Mouse (Mus musculus) hindbrain, embryonic 15.5 days (tissue): Measurements from ENCODE around the gene Stradb. TPM values are rescaled to one million over a fixed set of nuclear protein-coding genes. Genes with fewer than 3 reads are reported as not detected.
A peak's percentile ranks its signal among the peaks of the same experiment; 100 is the strongest.

Experiments
- ATAC-seq: fragments of 200-750 bp; cut with Nextera tagmentation; 2 replicates; pipeline ENCODE4 v1.8.0; 2017; ENCODE audit warnings: low read depth, moderate number of reproducible peaks, moderate TSS enrichment; ENCODE audit not compliant: low FRiP score
- H3K27ac ChIP-seq: fragments of 300-500 bp; sonication (generic); replicated peaks from 2 replicates; pipeline ENCODE4 v1.5.1; 2015; ENCODE audit warnings: mild to moderate bottlenecking, inconsistent platforms
- H3K27me3 ChIP-seq: fragments of 300-500 bp; sonication (generic); 2 replicates; pipeline ENCODE4 v1.6.1; 2015; ENCODE audit warnings: control low read depth, inconsistent platforms
- H3K36me3 ChIP-seq: fragments of 300-500 bp; sonication (generic); 2 replicates; pipeline ENCODE4 v1.6.1; 2015; ENCODE audit warnings: control low read depth, inconsistent platforms
- H3K4me1 ChIP-seq: fragments of 300-500 bp; sonication (generic); replicated peaks from 2 replicates; pipeline ENCODE4 v1.6.1; 2015; ENCODE audit warnings: control low read depth, inconsistent platforms
- H3K4me2 ChIP-seq: fragments of 300-500 bp; sonication (generic); 2 replicates; pipeline ENCODE4 v1.6.1; 2015; ENCODE audit warnings: moderate library complexity, mild to moderate bottlenecking, inconsistent platforms
- H3K4me3 ChIP-seq: fragments of 300-500 bp; sonication (generic); 2 replicates; pipeline ENCODE4 v1.5.1; 2015; ENCODE audit warnings: mild to moderate bottlenecking, inconsistent platforms
- H3K9ac ChIP-seq: fragments of 300-500 bp; sonication (generic); 2 replicates; pipeline ENCODE4 v1.6.1; 2015; ENCODE audit warnings: inconsistent platforms
- H3K9me3 ChIP-seq: fragments of 300-500 bp; sonication (generic); 2 replicates; pipeline ENCODE4 v1.6.1; 2016; ENCODE audit warnings: control low read depth, inconsistent platforms
- WGBS: fragments of 180-500 bp; shearing (Covaris S2); methylation state at CpG from one replicate; pipeline ENCODE4 v1.1.7; 2015; 5-methylcytosine and 5-hydroxymethylcytosine counted together
- polyA plus RNA-seq: library from polyadenylated mRNA; unstranded; fragments of >200 nt; fragmentation: Nextera tagmentation; extraction: Ambion mirVana; gene quantifications from 2 replicates; pipeline ENCODE4 v1.2.1, GENCODE M21; 2015

Stradb gene
- 99.3 and 114 TPM in 2 replicates for polyA plus RNA-seq

DNA sequence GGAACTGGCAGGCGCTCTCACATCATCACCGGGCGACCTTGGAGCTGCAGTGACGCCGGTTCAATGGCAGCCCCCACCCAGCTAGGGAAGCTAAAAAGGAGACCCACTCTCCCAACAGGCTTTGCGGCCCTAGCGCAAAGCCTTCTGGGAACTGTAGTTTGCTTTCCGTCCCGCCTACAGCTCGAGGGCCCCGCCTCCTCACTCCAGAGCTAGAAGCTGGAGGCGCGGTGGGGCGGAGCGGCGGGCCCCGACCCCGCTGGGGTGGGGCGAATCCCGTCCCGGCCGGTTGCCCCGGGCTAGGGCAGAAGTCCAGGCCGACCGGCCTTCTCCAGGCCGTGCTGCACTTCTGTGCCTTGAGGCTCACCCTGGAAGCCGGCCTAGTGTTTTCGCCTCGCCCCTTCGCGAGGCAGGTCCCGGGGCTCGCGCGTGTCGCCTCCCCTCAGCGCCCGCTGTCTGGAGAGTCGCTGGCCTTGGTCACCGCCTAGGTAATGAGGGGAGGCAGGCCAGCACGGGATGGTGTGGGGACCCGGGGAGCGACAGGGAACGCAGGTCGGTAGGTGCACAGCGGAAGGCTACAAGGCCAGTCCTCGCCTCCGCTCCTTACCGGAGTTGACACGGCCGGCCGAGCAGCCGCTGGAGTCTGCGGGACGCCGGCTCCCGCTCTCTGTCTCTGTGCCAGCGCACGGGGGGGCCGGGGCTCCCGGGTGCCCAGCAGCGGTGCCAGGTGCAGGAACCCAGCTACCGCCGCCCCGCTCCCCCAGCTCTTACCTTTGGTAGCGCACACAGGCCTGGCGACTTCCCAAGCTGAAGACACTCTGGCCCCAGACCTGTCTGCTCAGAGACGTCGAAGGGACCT, at the start of gene Stradb, which contains the start of gene Trak2:
Gene Stradb (plus strand): TSS at position 157 of the 856 bp plus-strand sequence.
Gene Trak2 (minus strand): TSS at position 65 of the 856 bp plus-strand sequence.
- H3K9ac ChIP-seq = peak within 1 kb of the TSS; percentile 79
- H3K27ac ChIP-seq = peak within 1 kb of the TSS; percentile 91
- no peaks in the 10 kb centered on the region for H3K9me3 ChIP-seq
- ATAC-seq = peak; percentile 97
- WGBS = under 1% methylated on average over 68 of the region's 69 CpGs
- peaks cover 43% of the 10 kb centered on the region for H3K4me1 ChIP-seq
- peak within 1 kb of the TSS; percentile 57 for H3K4me3 ChIP-seq
- no peaks in the 10 kb centered on the region for H3K27me3 ChIP-seq
- H3K4me2 ChIP-seq = peak within 1 kb of the TSS; percentile 60
- H3K36me3 ChIP-seq = 0 out of 2 replicates have a peak, but pooled peaks cover 5% of the 10 kb centered on the region

- Histone ChIP-seq H3K4me2 (no peak overlapping the region), H3K27me3 (no peaks in the 10 kb centered on the region), H3K36me3 (peaks cover 22% of the 10 kb centered on the region), H3K9ac (no peak overlapping the region), H3K9me3 (no peaks in the 10 kb centered on the region), H3K4me3 (no peak overlapping the region), H3K4me1 (no peaks in the 10 kb centered on the region), H3K27ac (no peak overlapping the region)
- no peak for ATAC-seq
- 98% methylated on average over 5 of the region's 5 CpGs for WGBS
Observed at GRCm38 (mm10) chr1:58926664-58927063, 46.7 kb upstream of the Stradb start.

DNA sequence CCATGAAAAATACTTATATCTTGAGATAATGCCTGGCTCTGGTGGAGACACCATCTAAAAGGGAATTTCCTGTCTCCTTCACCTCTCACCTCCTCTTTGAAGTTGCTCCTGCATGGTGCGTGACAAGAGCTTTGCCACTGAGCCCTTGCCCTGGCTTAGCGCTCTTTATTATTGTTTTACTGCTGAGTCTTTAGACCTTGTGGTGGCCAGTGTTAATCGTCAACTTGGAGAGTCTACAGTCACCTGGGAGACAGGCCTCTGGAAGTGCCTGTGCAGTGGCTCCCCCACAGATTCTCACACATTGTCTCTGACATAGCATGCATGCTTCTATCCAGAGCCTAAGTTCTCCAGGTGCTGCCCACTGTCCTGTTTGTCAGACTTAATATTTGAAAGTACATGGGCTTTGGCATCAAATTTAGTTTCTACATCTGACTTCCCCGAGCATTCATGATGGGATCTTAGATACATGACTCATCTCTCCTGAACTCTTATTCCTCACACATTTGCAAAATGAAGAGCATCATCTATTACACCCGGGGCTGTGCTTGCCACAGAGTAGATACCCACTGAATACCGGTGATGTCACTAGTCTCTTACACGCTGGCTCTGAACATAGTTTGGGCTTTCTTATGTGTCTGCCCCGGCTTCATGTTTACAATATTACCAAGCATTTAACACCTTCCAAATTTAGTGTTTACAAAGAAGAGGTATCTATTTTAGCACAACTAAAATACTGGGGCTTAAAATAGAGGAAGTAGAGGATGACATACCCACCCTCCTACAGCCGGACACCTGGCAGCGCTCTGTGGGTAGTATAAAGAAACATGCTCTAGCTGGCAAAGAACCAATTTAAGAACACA, 36.3 kb upstream of the Stradb start:
- 93% methylated on average over 10 of the region's 10 CpGs for WGBS
- H3K4me1 ChIP-seq = no peaks in the 10 kb centered on the region
- H3K36me3 ChIP-seq = peaks cover 14% of the 10 kb centered on the region
- no peaks in the 10 kb centered on the region for H3K27me3 ChIP-seq
- 0 out of 2 replicates have a peak, but pooled peaks cover 3% of the 10 kb centered on the region for H3K9me3 ChIP-seq
- H3K9ac ChIP-seq = no peak overlapping the region
- no peak overlapping the region for H3K4me2 ChIP-seq
- ATAC-seq = no peak
- no peak overlapping the region for H3K4me3 ChIP-seq
- H3K27ac ChIP-seq = no peak overlapping the region

GRCm38 (mm10) chr1:58937606-58938099, 35.7 kb upstream of the Stradb start:
- WGBS = 90% methylated on average over 9 of the region's 9 CpGs

GRCm38 (mm10) chr1:58945523-58945922, 27.8 kb upstream of the Stradb start:
- H3K4me2 ChIP-seq = no peak overlapping the region
- H3K9ac ChIP-seq = no peak overlapping the region
- H3K27me3 ChIP-seq = no peaks in the 10 kb centered on the region
- no peak overlapping the region for H3K4me3 ChIP-seq
- ATAC-seq = no peak
- WGBS = 98% methylated on average over 2 of the region's 2 CpGs
- no peaks in the 10 kb centered on the region for H3K9me3 ChIP-seq
- peaks cover 24% of the 10 kb centered on the region for H3K36me3 ChIP-seq
- H3K27ac ChIP-seq = no peak overlapping the region
- no peaks in the 10 kb centered on the region for H3K4me1 ChIP-seq

More at GRCm38 (mm10) chr1:58937606-58938099, 35.7 kb upstream of the Stradb start:
- H3K4me2 ChIP-seq = no peak overlapping the region
- ATAC-seq = no peak
- H3K27ac ChIP-seq = no peak overlapping the region
- no peaks in the 10 kb centered on the region for H3K4me1 ChIP-seq
- 0 out of 2 replicates have a peak, but pooled peaks cover 3% of the 10 kb centered on the region for H3K9me3 ChIP-seq
- no peak overlapping the region for H3K9ac ChIP-seq
- H3K27me3 ChIP-seq = no peaks in the 10 kb centered on the region
- no peak overlapping the region for H3K4me3 ChIP-seq
- peaks cover 14% of the 10 kb centered on the region for H3K36me3 ChIP-seq

DNA sequence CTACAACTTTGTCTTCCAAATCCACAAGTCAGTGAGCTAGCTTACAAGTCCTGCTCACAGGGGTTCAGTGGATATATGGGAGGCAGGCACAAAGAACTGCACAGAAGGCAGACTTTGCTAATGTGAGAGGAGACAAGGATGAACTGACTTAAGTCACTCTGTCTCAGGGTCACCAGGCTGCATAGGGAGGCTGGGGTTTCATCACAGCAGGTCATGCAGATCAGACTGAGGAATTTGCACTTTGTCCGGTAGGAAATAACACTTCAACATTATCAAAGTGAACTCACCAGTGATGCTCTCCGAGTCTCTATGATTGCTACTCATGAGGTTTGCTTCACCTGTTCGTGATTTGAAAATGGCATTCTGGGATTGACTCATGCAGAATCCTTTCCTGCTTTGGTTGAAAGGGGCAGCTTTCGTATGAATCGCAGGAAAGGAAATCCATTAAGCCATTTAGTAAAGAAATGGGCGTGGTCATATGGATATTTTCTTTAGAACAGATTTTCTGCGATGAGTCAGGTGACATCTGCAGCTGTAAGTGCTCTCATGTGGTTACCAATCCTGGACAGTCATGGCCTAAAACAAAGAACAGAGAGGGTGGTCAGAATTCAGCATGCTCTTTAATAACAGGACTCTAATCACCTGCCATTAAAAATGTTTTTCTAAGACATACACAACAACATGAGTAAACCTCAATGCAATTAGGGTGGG, 27.2 kb upstream of the Stradb start:
- 93% methylated on average over 7 of the region's 7 CpGs for WGBS
- peaks cover 22% of the 10 kb centered on the region for H3K36me3 ChIP-seq
- no peak overlapping the region for H3K4me3 ChIP-seq
- H3K4me2 ChIP-seq = no peak overlapping the region
- H3K27me3 ChIP-seq = no peaks in the 10 kb centered on the region
- no peak overlapping the region for H3K27ac ChIP-seq
- H3K9me3 ChIP-seq = no peaks in the 10 kb centered on the region
- ATAC-seq = no peak
- no peaks in the 10 kb centered on the region for H3K4me1 ChIP-seq
- H3K9ac ChIP-seq = no peak overlapping the region

- no peaks in the 10 kb centered on the region for H3K4me1 ChIP-seq
- H3K4me2 ChIP-seq = no peak overlapping the region
- H3K9me3 ChIP-seq = no peaks in the 10 kb centered on the region
- H3K4me3 ChIP-seq = no peak overlapping the region
- peaks cover 22% of the 10 kb centered on the region for H3K36me3 ChIP-seq
- H3K9ac ChIP-seq = no peak overlapping the region
- 93% methylated on average over 9 of the region's 9 CpGs for WGBS
- H3K27ac ChIP-seq = no peak overlapping the region
- no peak for ATAC-seq
- H3K27me3 ChIP-seq = no peaks in the 10 kb centered on the region
Observed at GRCm38 (mm10) chr1:58946718-58947117, 26.6 kb upstream of the Stradb start.

GRCm38 (mm10) chr1:58949561-58950106, 23.7 kb upstream of the Stradb start:
- no peak for ATAC-seq
- H3K9me3 ChIP-seq = no peaks in the 10 kb centered on the region
- no peaks in the 10 kb centered on the region for H3K27me3 ChIP-seq
- no peak overlapping the region for H3K4me3 ChIP-seq
- H3K27ac ChIP-seq = no peak overlapping the region
- H3K36me3 ChIP-seq = peaks cover 18% of the 10 kb centered on the region
- no peak overlapping the region for H3K9ac ChIP-seq
- WGBS = 85% methylated on average over 6 of the region's 6 CpGs
- H3K4me2 ChIP-seq = no peak overlapping the region
- no peaks in the 10 kb centered on the region for H3K4me1 ChIP-seq

- 44% methylated on average over 8 of the region's 8 CpGs for WGBS
- ATAC-seq = no peak
Observed at GRCm38 (mm10) chr1:58950899-58951648, 22.2 kb upstream of the Stradb start.

DNA sequence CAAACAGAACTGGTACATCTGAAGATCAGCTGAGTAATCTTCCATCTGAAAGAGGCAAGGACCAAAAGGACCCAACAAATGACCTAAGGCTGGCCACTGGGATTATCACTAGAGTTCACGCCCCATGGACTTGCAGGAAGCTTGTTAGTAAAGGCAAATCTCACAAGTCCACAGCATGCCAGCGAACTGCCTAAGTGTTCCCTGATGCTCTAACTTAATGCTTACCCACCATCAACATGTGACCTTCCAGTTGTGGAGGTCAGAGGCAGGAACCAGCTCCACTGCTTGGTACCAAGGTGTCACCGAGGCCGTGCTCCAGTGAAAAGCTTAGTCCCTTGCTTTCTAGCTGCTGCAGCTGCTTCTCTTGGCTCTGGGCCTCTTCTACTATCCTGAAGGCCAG, 21.5 kb upstream of the Stradb start:
- Histone ChIP-seq H3K4me2 (no peak overlapping the region), H3K9me3 (no peaks in the 10 kb centered on the region), H3K4me1 (no peaks in the 10 kb centered on the region), H3K4me3 (no peak overlapping the region), H3K9ac (no peak overlapping the region), H3K27me3 (no peaks in the 10 kb centered on the region), H3K27ac (no peak overlapping the region), H3K36me3 (no peaks in the 10 kb centered on the region)
- ATAC-seq = no peak
- 90% methylated on average over 4 of the region's 4 CpGs for WGBS

More at GRCm38 (mm10) chr1:58950899-58951648, 22.2 kb upstream of the Stradb start:
- no peaks in the 10 kb centered on the region for H3K9me3 ChIP-seq
- no peaks in the 10 kb centered on the region for H3K4me1 ChIP-seq
- no peak overlapping the region for H3K27ac ChIP-seq
- no peak overlapping the region for H3K4me2 ChIP-seq
- H3K36me3 ChIP-seq = peaks cover 3% of the 10 kb centered on the region
- H3K4me3 ChIP-seq = no peak overlapping the region
- H3K9ac ChIP-seq = no peak overlapping the region
- H3K27me3 ChIP-seq = no peaks in the 10 kb centered on the region
